Mouse (Mus musculus) natural killer cell, adult 2 months (primary cell): ENCODE results near the gene Nin.

Experiments used
- DNase-seq, 2 experiments: peaks; one replicate each; pipeline ENCODE4 v3.0.0; 2022; ENCODE audit warnings: low spot score in 2 of 2

Nin gene

DNA sequence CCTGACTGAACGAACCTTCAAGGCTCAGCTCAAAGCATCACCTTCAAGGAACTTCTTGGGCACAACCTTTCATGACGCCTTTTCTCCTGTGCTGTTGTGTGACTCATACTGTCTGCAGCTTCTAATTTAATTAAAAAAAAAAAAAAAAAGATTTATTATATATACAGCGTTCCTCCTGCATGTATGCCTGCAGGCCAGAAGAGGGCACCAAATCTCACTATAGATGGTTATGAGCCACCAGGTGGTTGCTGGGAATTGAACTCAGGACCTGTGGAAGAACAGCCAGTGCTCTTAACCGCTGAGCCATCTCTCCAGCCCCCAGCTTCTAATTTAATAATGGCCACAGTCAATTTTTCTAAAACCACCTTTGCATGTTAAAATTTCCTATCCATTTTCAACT is 29.8 kb downstream of the Nin start:
- no peak for DNase-seq

GRCm38 (mm10) chr12:70082935-70083532 is 30.5 kb downstream of the Nin start:
- DNase-seq = no peak

DNA sequence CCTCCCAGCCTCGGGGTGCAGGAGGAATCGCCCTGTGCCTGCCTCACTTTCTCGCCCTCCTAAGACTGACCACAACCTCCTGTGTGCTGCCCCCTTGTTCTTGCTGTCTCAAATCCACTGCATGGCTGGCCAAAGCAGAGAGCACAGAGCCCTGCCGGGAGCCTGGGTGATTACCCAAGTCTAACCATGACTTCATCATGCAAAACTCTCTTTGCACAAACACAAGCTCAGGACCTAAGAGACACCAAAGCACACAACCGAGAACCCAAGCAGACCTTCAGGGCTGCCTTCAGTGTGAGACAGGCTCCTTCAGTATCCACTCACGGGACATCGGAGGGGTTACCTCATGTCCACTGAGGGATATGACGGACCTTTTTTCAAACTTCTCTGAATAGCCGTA is 31.0 kb downstream of the Nin start:
- no peak for DNase-seq

DNA sequence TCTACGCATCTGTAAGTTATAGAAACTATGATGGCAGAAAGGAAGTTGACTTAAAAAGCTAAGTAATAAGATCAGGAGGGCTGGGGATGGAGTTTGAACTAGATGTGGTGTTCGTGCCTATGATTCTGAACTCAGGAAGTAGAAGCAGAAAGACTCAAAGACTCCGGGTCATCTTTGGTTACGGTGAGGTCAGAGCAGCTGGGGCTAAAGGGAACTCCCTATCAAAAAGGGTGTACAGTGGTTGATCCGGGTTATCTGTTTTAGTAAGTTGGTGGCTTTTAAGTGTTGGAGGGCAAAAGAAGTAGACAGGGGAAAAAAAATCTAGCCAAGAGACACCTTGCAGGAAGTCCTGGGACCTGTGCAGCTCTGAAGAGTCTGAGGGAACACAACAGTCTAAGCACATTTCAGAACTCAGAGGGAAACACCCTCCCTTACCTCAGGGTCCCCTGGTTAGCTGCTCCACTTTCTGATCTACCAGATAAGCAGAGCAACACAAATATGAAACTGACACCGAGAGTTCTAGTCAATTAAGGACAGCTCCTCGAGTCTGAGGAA is 35.0 kb downstream of the Nin start:
- peak in 1 of 2 experiments; percentile 26 for DNase-seq

GRCm38 (mm10) chr12:70076493-70076892 is 37.0 kb downstream of the Nin start:
- DNase-seq = no peak

DNA sequence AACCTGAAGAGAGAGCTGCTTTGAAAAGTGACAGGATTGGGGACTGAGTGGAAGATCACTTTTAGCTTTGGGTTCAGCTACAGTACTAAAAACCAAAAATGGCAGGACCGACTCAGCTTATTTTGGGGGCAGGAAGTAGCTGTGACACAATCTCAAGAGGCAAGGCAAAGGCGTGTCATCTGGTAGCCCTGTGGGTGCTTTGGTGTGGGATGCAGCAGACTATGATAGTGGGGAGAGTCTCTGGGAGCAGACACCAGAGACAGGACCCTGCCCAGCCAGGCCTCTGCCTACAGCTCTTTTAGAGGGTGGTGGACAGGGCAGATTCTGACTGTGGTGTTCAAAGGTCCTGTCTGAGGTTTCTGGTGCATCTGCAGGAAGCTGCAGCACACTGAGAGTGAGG is 38.5 kb downstream of the Nin start:
- peak; percentile 37 to 59 for DNase-seq

- no peak for DNase-seq
Observed at GRCm38 (mm10) chr12:70070888-70071287, 42.6 kb downstream of the Nin start.

GRCm38 (mm10) chr12:70070306-70070705 is 43.2 kb downstream of the Nin start:
- no peak for DNase-seq

GRCm38 (mm10) chr12:70068647-70069257 is 44.8 kb downstream of the Nin start:
- no peak for DNase-seq

DNA sequence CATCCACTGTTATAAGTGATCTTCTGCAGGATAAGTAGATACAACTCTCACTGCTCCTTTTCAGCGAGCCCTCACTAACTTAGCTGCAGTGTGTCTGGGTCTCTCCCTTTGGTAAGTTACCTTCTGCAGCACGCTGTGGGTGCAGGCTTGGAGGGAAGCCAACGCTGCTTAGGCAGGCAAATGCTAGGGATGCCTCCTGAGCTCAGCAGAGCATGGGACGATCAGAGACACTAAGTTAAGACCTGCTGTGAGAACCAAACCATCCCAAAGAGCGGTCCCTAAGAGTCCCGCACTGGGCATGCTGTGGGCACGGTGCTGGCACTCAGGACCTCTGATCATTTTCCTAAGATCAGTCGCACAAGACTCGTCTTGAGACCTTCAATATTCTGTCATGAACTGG is 45.7 kb downstream of the Nin start:
- no peak for DNase-seq

DNA sequence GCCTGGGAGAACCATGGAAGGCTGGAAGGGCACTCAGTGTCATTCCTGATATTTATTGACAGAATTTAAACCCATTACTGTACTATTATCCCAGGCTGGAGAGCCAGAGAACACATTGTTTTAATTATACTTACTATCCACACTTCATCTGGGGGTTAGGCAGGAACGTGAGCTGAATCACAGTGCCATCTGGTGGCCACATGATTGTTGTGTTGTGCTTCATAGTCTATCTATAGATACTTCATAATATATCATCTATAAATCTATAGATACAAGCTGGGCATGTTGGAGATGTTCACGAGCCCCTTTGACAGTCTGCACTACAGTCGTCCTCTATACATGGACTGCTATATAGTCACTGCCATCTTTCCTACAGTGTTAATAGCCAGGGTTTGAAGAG is 51.4 kb downstream of the Nin start:
- peak in 1 of 2 experiments; percentile 29 for DNase-seq

DNA sequence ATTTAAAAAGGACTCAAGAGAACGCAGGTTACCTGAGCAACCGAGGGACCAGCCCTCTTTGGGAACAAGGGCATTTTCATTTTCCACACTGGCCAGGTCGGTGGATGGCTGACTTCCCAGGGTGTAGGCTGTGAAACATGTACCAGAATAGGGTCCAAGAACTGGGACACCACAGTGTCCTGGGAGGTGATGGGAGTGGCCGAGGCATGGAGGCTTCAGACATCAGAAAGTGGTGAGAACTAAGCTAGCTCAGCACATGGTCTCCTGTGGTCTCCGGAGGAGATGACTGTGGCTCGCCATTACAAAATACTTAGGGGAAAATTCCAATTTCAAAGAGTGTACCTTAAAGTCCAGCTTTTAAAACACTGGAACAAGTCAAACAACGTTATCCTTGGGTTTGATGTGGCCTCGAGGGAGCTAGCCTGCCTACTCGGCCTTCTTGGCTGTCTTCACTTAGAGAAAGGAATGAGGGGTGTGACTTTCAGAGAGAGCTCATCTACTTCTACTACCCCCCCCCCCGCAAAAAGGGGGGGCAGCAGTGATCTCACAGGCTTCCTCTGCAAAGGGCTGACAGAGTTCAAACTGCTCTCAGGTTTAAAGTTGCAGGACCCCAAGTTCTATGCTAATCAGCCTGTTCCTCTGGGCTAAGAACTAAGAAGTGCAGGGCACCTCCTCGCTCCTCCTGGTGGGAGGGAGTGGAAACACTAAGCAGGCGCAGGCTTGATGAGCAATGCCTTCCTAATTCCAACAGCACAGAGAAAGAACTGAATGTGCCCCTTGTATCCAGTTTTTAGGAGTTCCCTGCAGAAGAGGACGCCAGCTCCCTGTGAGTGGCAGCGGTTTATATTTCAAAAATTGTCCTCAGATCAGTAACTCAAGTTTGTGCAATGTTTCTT is 54.3 kb downstream of the Nin start:
- DNase-seq = no peak

GRCm38 (mm10) chr12:70050699-70051098 is 62.8 kb downstream of the Nin start:
- DNase-seq = no peak

DNA sequence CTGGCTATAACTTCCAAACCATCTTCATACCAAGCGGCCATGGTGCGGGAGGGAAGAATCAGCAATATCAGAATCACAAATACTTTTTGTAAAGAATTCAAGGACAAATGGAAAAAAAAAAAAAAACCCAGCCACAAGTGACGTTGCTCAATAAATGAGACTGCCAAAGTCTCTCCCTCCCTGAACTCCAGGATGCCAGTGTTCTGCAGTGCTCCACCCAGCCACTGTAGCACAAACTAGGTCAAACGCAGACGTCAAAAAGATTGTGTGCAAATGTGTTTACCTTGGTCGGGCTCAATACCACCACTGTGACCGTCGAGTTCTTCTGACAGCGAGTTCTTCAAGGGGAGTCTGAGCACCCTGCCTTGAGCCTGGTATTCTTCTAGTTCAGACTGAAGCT is 64.8 kb downstream of the Nin start:
- DNase-seq = no peak

- DNase-seq = no peak
Observed at GRCm38 (mm10) chr12:70047281-70047680, 66.2 kb downstream of the Nin start.

DNA sequence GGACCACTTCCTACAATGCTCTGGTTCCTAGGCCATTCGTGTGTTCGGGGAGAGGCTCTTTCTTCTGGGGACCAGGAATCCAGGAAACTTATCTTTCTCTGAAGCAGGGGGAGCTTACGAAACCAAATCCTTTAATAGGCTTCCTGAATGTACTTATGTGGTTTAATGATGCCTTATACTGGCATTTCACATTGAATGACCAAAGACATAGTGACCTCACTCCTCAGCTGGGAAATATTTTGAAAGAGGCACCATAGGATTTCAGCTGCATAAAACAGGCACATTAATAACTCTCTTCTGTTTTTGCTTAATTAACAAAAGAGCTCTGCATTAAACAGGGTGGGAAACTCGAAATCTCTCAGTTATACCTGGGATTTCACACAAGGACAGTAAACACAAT is 69.2 kb downstream of the Nin start:
- no peak for DNase-seq

GRCm38 (mm10) chr12:70043421-70043820 is 70.1 kb downstream of the Nin start:
- DNase-seq = no peak

GRCm38 (mm10) chr12:70040981-70041380 is 72.5 kb downstream of the Nin start:
- no peak for DNase-seq

- DNase-seq = no peak
Observed at GRCm38 (mm10) chr12:70036722-70037305, 76.7 kb downstream of the Nin start.

DNA sequence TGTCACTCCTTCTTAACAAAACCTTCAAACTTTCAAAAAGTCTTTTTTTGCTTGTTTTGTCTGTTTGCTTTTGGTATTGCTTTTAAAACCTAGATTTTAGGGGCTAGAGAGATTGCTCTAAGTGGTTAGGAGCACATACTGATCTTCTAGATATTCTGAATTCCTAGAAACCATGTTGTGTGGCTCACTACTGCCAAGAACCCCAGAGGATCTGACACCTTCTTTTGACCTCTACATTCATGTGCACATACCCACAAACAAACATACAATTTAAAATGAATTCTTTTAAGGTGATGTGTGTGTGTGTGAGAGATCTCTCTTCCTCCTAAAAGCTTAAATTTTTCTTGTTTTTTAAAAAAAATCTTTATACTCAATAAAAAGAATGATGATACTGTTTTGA is 87.3 kb downstream of the Nin start:
- DNase-seq = no peak

DNA sequence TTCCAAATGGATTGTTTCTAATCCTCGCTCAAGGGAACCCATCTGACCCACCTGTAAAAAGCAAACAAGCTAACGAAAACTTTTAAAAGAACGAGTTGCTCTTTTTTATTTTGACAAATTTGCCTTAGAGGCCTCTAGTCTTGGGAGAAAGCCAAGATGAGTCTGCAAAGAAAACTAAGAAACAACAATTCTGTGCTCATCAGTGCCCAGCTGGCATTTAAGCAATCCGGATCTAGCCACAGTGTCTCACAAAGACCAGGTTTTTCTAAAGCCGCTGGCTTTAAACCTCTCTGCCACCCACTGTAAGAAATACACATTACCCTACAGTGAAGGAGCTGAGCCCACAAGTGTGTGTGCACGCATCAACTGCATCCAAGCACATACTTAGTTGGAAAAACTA is 88.1 kb downstream of the Nin start:
- no peak for DNase-seq

GRCm38 (mm10) chr12:70023580-70023979 is 89.9 kb downstream of the Nin start:
- DNase-seq = no peak
